Mouse (Mus musculus): ENCODE data around the gene Dync1li2. TPM values are rescaled to one million over a fixed set of nuclear protein-coding genes. Genes with fewer than 3 reads are reported as not detected.

Gene Dync1li2
- polyA plus RNA-seq, 1 experiment from 2014 or later = 55.0 TPM

GRCm38 (mm10) chr8:104371121-104371520 lies 71.7 kb downstream of the Dync1li2 start:
- no peak overlapping the region for H3K9ac ChIP-seq (ENCODE audit: low read length)
- ATAC-seq (ENCODE audit: insufficient number of reproducible peaks, insufficient read depth, low FRiP score, low read depth) = no peak
- H3K27me3 ChIP-seq (ENCODE audit: control insufficient read depth, insufficient read depth, low read length) = no peaks in the 10 kb centered on the region
- 85% methylated on average over 6 of the region's 6 CpGs for WGBS
- H3K4me1 ChIP-seq (ENCODE audit: control insufficient read depth in 2 of 2, insufficient read depth in 2 of 2, low read length in 2 of 2) = peaks cover 20 to 28% of the 10 kb centered on the region in 2 experiments
- H3K27ac ChIP-seq (replicated peaks in 1 of 2; ENCODE audit: control insufficient read depth in 1 of 2, insufficient read depth in 1 of 2, low read depth in 2 of 2, low read length in 2 of 2) = no peak overlapping the region
- no peaks in the 10 kb centered on the region for H3K36me3 ChIP-seq (ENCODE audit: control insufficient read depth, insufficient read depth, low read length)
- no peak overlapping the region for H3K4me2 ChIP-seq (ENCODE audit: low read length)
- no peaks in the 10 kb centered on the region for H3K9me3 ChIP-seq (ENCODE audit: control insufficient read depth, low read length)
- H3K4me3 ChIP-seq (ENCODE audit: control insufficient read depth in 1 of 2, insufficient read depth in 1 of 2, low read depth in 1 of 2, low read length in 2 of 2) = no peak overlapping the region

- H3K27me3 ChIP-seq (ENCODE audit: control insufficient read depth, insufficient read depth, low read length) = no peaks in the 10 kb centered on the region
- H3K9me3 ChIP-seq (ENCODE audit: control insufficient read depth, low read length) = no peaks in the 10 kb centered on the region
- 75% methylated on average over 6 of the region's 6 CpGs for WGBS
- no peaks in the 10 kb centered on the region for H3K36me3 ChIP-seq (ENCODE audit: control insufficient read depth, insufficient read depth, low read length)
- no peak overlapping the region for H3K9ac ChIP-seq (ENCODE audit: low read length)
- H3K27ac ChIP-seq (replicated peaks in 1 of 2; ENCODE audit: control insufficient read depth in 1 of 2, insufficient read depth in 1 of 2, low read depth in 2 of 2, low read length in 2 of 2) = no peak overlapping the region
- ATAC-seq (ENCODE audit: insufficient number of reproducible peaks, insufficient read depth, low FRiP score, low read depth) = no peak
- H3K4me3 ChIP-seq (ENCODE audit: control insufficient read depth in 1 of 2, insufficient read depth in 1 of 2, low read depth in 1 of 2, low read length in 2 of 2) = no peak overlapping the region
- H3K4me1 ChIP-seq (ENCODE audit: control insufficient read depth in 2 of 2, insufficient read depth in 2 of 2, low read length in 2 of 2) = peaks cover 12 to 18% of the 10 kb centered on the region in 2 experiments
- H3K4me2 ChIP-seq (ENCODE audit: low read length) = no peak overlapping the region
Measured at GRCm38 (mm10) chr8:104370071-104370470, 72.8 kb downstream of the Dync1li2 start.

GRCm38 (mm10) chr8:104369591-104369990 lies 73.3 kb downstream of the Dync1li2 start:
- ATAC-seq (ENCODE audit: insufficient number of reproducible peaks, insufficient read depth, low FRiP score, low read depth) = no peak
- Histone ChIP-seq H3K4me2 (ENCODE audit: low read length) (no peak overlapping the region), H3K36me3 (ENCODE audit: control insufficient read depth, insufficient read depth, low read length) (no peaks in the 10 kb centered on the region), H3K4me3 (ENCODE audit: control insufficient read depth in 1 of 2, insufficient read depth in 1 of 2, low read depth in 1 of 2, low read length in 2 of 2) (no peak overlapping the region), H3K27ac (replicated peaks in 1 of 2; ENCODE audit: control insufficient read depth in 1 of 2, insufficient read depth in 1 of 2, low read depth in 2 of 2, low read length in 2 of 2) (no peak overlapping the region), H3K27me3 (ENCODE audit: control insufficient read depth, insufficient read depth, low read length) (no peaks in the 10 kb centered on the region), H3K9ac (ENCODE audit: low read length) (no peak overlapping the region; the same call in 1 of the 2 replicates), H3K4me1 (ENCODE audit: control insufficient read depth in 2 of 2, insufficient read depth in 2 of 2, low read length in 2 of 2) (peaks cover 8 to 13% of the 10 kb centered on the region in 2 experiments), H3K9me3 (ENCODE audit: control insufficient read depth, low read length) (no peaks in the 10 kb centered on the region)
- WGBS = 77% methylated on average over 12 of the region's 12 CpGs

Other genes starting within 250 kb of the Dync1li2 start
- gene Tk2, start 194.5 kb downstream of the Dync1li2 start, polyA plus RNA-seq (2014; fragmentation: Nextera tagmentation; extraction: Ambion mirVana) = 12.9 and 13.7 TPM in 2 replicates
- 27.9 and 30.8 TPM in 2 replicates for gene Cklf, start 192.2 kb downstream of the Dync1li2 start, polyA plus RNA-seq (2014; fragmentation: Nextera tagmentation; extraction: Ambion mirVana)
- gene Cmtm2a, start 149.9 kb downstream of the Dync1li2 start, polyA plus RNA-seq (2014; fragmentation: Nextera tagmentation; extraction: Ambion mirVana) = not detected in 2 replicates
- not detected in 2 replicates for gene Gm45711, start 133.0 kb downstream of the Dync1li2 start, polyA plus RNA-seq (2014; fragmentation: Nextera tagmentation; extraction: Ambion mirVana)
- gene Cmtm1, start 132.9 kb downstream of the Dync1li2 start, polyA plus RNA-seq (2014; fragmentation: Nextera tagmentation; extraction: Ambion mirVana) = not detected in 2 replicates
- gene Gm11020, start 121.5 kb downstream of the Dync1li2 start, polyA plus RNA-seq (2014; fragmentation: Nextera tagmentation; extraction: Ambion mirVana) = not detected in 2 replicates
- not detected in 2 replicates for gene Cmtm2b, start 120.8 kb downstream of the Dync1li2 start, polyA plus RNA-seq (2014; fragmentation: Nextera tagmentation; extraction: Ambion mirVana)
- gene Cmtm3, start 103.6 kb downstream of the Dync1li2 start, polyA plus RNA-seq (2014; fragmentation: Nextera tagmentation; extraction: Ambion mirVana) = 94.1 and 103 TPM in 2 replicates
- 2.1 and 2.4 TPM in 2 replicates for gene Cmtm4, start 47.2 kb downstream of the Dync1li2 start, polyA plus RNA-seq (2014; fragmentation: Nextera tagmentation; extraction: Ambion mirVana)
- 0.18 TPM in 1 of 2 replicates, not detected in the other for gene Terb1, start 66.9 kb upstream of the Dync1li2 start, polyA plus RNA-seq (2014; fragmentation: Nextera tagmentation; extraction: Ambion mirVana)
- gene Nae1, start 91.6 kb upstream of the Dync1li2 start, polyA plus RNA-seq (2014; fragmentation: Nextera tagmentation; extraction: Ambion mirVana) = 73.3 and 80.0 TPM in 2 replicates
- 2.2 and 2.3 TPM in 2 replicates for gene Car7, start 91.6 kb upstream of the Dync1li2 start, polyA plus RNA-seq (2014; fragmentation: Nextera tagmentation; extraction: Ambion mirVana)
- 5.4 and 6.4 TPM in 2 replicates for gene Pdp2, start 148.4 kb upstream of the Dync1li2 start, polyA plus RNA-seq (2014; fragmentation: Nextera tagmentation; extraction: Ambion mirVana)
- 21.5 and 26.4 TPM in 2 replicates for gene Cdh16, start 181.3 kb upstream of the Dync1li2 start, polyA plus RNA-seq (2014; fragmentation: Nextera tagmentation; extraction: Ambion mirVana)
- 338 and 417 TPM in 2 replicates for gene Rrad, start 188.3 kb upstream of the Dync1li2 start, polyA plus RNA-seq (2014; fragmentation: Nextera tagmentation; extraction: Ambion mirVana)
- 198 and 201 TPM in 2 replicates for gene Ciao2b, start 198.9 kb upstream of the Dync1li2 start, polyA plus RNA-seq (2014; fragmentation: Nextera tagmentation; extraction: Ambion mirVana)

Data from heart, embryonic 14.5 days (tissue).